Mouse (Mus musculus): Measurements from ENCODE around the gene Gsto1. TPM values are rescaled to one million over a fixed set of nuclear protein-coding genes. Genes with fewer than 3 reads are reported as not detected.

Gene Gsto1
- polyA plus RNA-seq, 2 experiments, result 57.2 to 98.9 TPM

DNA sequence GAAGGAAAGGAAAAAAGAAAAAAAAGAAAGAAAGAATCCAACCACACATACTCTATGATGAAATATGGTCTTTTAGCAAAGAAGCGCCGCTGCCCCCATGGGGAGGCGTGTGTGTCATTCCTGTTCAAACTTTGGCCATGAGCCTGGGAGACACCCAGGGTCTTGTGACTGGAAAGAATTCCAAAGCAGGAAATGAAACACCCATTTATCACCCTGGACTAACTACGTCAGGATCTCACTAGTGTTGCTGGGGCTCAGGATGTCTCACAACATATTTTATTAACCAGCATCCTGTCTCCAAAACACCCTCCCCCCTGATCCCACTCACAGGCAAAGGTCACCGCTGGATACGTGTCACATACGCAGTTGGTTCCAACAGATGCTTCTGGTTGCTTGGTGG is 31.8 kb downstream of the Gsto1 start:
- DNase-seq (ENCODE audit: low read depth in 3 of 3, low spot score in 3 of 3) (no peak), ATAC-seq (ENCODE audit: insufficient read depth) (no peak)
- Histone ChIP-seq H3K36me3 (replicated peaks; ENCODE audit: control insufficient read depth, insufficient read depth, low read depth) (no peaks in the 10 kb centered on the region), H3K4me1 (replicated peaks; ENCODE audit: control insufficient read depth in 2 of 2, insufficient read depth in 2 of 2, low read length in 1 of 2) (peaks cover 0 to 4% of the 10 kb centered on the region in 2 experiments; a peak in 1 of 4 replicates), H3K4me2 (ENCODE audit: low read depth) (no peak overlapping the region), H3K9me3 (ENCODE audit: control insufficient read depth, low read length) (no peaks in the 10 kb centered on the region), H3K9ac (replicated peaks) (no peak overlapping the region), H3K27ac (no peak overlapping the region), H3K4me3 (ENCODE audit: insufficient read depth in 1 of 2, low read depth in 2 of 2, low read length in 2 of 2) (no peak overlapping the region), H3K27me3 (ENCODE audit: control insufficient read depth, insufficient read depth, low read length) (no peaks in the 10 kb centered on the region)
- TF ChIP-seq CTCF (IDR thresholded peaks at IDR 0.05; ENCODE audit: low read depth) (no peak), EP300 (IDR thresholded peaks at IDR 0.05; ENCODE audit: low read depth) (no peak)
- 58% methylated on average over 7 of the region's 7 CpGs for WGBS (ENCODE audit: insufficient replicate concordance)

DNA sequence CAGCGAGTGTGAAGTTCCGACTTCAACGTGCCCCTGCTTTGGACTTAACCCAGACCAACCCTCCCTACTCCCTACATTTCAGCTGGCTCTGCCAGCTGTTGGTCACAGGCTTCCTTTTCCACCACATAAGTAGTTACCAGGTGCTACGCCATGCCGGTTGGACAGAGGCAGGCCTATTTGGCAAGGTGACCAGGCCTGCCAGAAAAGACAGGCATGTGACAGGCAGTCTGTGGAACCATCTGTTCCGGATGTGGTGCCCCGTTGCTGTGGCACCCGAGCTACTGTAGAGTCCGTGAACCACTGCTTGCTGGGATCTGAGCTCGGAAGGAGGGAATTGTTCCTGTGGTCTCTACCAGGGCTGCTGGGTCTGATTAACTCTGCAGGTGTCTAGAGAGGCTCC is 32.6 kb downstream of the Gsto1 start:
- WGBS (ENCODE audit: insufficient replicate concordance), result 77% methylated on average over 10 of the region's 10 CpGs
- H3K4me2 ChIP-seq (ENCODE audit: low read depth), result no peak overlapping the region
- H3K36me3 ChIP-seq (replicated peaks; ENCODE audit: control insufficient read depth, insufficient read depth, low read depth), result no peaks in the 10 kb centered on the region
- H3K4me3 ChIP-seq (ENCODE audit: insufficient read depth in 1 of 2, low read depth in 2 of 2, low read length in 2 of 2), result no peak overlapping the region
- H3K27ac ChIP-seq, result no peak overlapping the region
- no peaks in the 10 kb centered on the region for H3K27me3 ChIP-seq (ENCODE audit: control insufficient read depth, insufficient read depth, low read length)
- H3K9me3 ChIP-seq (ENCODE audit: control insufficient read depth, low read length), result no peaks in the 10 kb centered on the region
- ATAC-seq (ENCODE audit: insufficient read depth), result no peak
- H3K4me1 ChIP-seq (replicated peaks; ENCODE audit: control insufficient read depth in 2 of 2, insufficient read depth in 2 of 2, low read length in 1 of 2), result peaks cover 0 to 4% of the 10 kb centered on the region in 2 experiments; a peak in 1 of 4 replicates
- TF ChIP-seq EP300 (IDR thresholded peaks at IDR 0.05; ENCODE audit: low read depth), result no peak
- no peak for TF ChIP-seq CTCF (IDR thresholded peaks at IDR 0.05; ENCODE audit: low read depth)
- no peak for DNase-seq (ENCODE audit: low read depth in 3 of 3, low spot score in 3 of 3)
- H3K9ac ChIP-seq (replicated peaks), result no peak overlapping the region

DNA sequence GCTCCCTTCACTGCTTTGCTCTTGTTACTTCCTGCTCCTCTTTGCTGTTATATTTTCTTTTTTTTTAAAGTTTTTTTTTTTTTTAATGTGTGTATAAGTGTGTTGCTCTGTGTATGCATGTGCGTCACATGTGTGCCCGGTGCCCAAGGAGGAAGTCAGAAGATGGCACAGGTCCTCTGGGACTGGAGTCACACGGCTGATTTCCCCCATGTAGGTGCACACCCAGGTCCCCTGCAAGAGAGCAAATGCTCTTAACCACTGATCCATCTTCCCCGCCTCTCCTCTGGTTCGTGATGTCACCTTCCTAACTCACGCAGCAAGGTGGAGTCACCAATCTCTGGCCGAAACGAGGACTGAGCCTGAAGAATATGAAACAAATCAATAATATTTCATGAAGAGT is 33.3 kb downstream of the Gsto1 start:
- H3K4me3 ChIP-seq (ENCODE audit: insufficient read depth in 1 of 2, low read depth in 2 of 2, low read length in 2 of 2), result no peak overlapping the region
- no peaks in the 10 kb centered on the region for H3K9me3 ChIP-seq (ENCODE audit: control insufficient read depth, low read length)
- H3K4me1 ChIP-seq (replicated peaks; ENCODE audit: control insufficient read depth in 2 of 2, insufficient read depth in 2 of 2, low read length in 1 of 2), result peaks cover 0 to 4% of the 10 kb centered on the region in 2 experiments; a peak in 1 of 4 replicates
- no peak overlapping the region for H3K27ac ChIP-seq
- no peaks in the 10 kb centered on the region for H3K27me3 ChIP-seq (ENCODE audit: control insufficient read depth, insufficient read depth, low read length)
- no peak overlapping the region for H3K9ac ChIP-seq (replicated peaks)
- WGBS (ENCODE audit: insufficient replicate concordance), result 73% methylated on average over 8 of the region's 8 CpGs
- no peak overlapping the region for H3K4me2 ChIP-seq (ENCODE audit: low read depth)
- ATAC-seq (ENCODE audit: insufficient read depth) (no peak), DNase-seq (ENCODE audit: low read depth in 3 of 3, low spot score in 3 of 3) (no peak)
- no peaks in the 10 kb centered on the region for H3K36me3 ChIP-seq (replicated peaks; ENCODE audit: control insufficient read depth, insufficient read depth, low read depth)
- TF ChIP-seq EP300 (IDR thresholded peaks at IDR 0.05; ENCODE audit: low read depth) (no peak), CTCF (IDR thresholded peaks at IDR 0.05; ENCODE audit: low read depth) (no peak)

DNA sequence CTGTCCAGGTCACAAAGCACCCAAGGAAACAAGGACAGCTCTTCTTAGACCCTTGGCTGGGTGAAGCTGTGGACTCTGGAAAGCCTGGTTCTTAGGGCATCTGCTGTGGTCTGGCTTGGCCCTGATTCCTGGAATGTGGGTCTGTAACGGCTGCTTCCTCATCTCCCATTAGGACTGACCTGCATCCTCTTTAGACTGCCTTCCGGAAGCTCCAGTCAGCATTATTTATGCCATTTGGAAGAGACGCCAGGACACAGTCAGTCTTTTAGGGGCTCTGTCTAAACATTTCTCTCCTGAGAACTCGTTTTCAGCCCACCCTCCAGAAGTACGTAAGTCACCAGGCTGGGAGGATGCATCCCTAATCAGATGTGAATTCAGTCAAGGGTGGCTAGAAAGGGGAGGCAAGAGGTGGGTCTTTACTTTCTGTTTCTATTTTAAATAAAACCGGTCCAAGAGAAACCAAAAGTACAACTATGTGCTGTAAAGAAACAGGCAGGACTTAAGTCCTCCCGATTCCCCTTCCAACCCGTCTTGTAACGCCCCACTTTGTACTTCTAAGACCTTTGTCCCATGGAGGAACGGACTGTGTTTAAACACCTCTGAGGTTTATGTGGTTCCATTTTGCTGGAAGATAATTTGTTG is 35.8 kb downstream of the Gsto1 start:
- peaks cover 0 to 4% of the 10 kb centered on the region in 2 experiments; a peak in 1 of 4 replicates for H3K4me1 ChIP-seq (replicated peaks; ENCODE audit: control insufficient read depth in 2 of 2, insufficient read depth in 2 of 2, low read length in 1 of 2)
- TF ChIP-seq EP300 (IDR thresholded peaks at IDR 0.05; ENCODE audit: low read depth) (no peak), CTCF (IDR thresholded peaks at IDR 0.05; ENCODE audit: low read depth) (no peak)
- no peaks in the 10 kb centered on the region for H3K27me3 ChIP-seq (ENCODE audit: control insufficient read depth, insufficient read depth, low read length)
- no peaks in the 10 kb centered on the region for H3K9me3 ChIP-seq (ENCODE audit: control insufficient read depth, low read length)
- WGBS (ENCODE audit: insufficient replicate concordance), result 33% methylated on average over 10 of the region's 10 CpGs
- no peak overlapping the region for H3K4me3 ChIP-seq (ENCODE audit: insufficient read depth in 1 of 2, low read depth in 2 of 2, low read length in 2 of 2)
- ATAC-seq (ENCODE audit: insufficient read depth) (no peak), DNase-seq (ENCODE audit: low read depth in 3 of 3, low spot score in 3 of 3) (no peak)
- no peaks in the 10 kb centered on the region for H3K36me3 ChIP-seq (replicated peaks; ENCODE audit: control insufficient read depth, insufficient read depth, low read depth)
- H3K4me2 ChIP-seq (ENCODE audit: low read depth), result no peak overlapping the region; the same call in 1 of the 2 replicates
- H3K27ac ChIP-seq, result no peak overlapping the region
- no peak overlapping the region for H3K9ac ChIP-seq (replicated peaks)

DNA sequence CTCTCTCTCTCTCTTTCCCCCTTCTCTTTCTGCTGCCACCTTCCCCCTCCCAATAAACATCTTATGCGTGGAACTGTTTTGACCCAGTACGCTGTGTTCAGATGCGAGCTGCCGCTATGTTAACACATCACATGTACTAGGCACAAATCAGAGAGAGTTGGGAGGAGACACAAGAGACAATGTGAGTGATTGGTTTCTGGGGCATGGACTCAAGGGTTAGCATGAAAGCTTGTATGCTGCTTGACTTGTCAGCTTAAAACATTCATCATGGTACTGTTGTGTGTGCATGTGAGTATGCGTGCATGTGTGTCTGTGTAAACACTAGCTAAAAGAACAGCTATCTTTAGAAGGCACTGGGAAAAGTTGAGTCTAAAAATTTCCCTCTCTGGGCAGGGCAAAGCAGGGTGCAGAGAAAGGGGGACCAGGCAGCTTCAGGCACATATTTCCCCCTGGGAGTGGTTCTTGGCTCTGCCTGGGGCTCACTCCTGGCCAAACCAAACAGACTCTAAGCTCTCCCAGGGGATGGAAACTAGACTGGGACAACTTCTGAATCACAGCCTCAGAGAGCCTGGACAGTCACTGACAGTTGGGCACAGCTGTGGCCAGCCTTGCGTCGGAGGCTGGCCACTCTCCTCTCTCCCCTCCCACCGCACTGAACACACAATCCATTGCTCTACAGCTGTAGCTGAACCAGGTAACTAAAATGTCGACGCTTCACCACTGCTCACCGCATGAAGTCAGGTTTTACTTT is 37.0 kb downstream of the Gsto1 start:
- Histone ChIP-seq H3K4me3 (ENCODE audit: insufficient read depth in 1 of 2, low read depth in 2 of 2, low read length in 2 of 2) (no peak overlapping the region), H3K4me1 (replicated peaks; ENCODE audit: control insufficient read depth in 2 of 2, insufficient read depth in 2 of 2, low read length in 1 of 2) (peaks cover 0 to 4% of the 10 kb centered on the region in 2 experiments; a peak in 1 of 4 replicates), H3K9me3 (ENCODE audit: control insufficient read depth, low read length) (no peaks in the 10 kb centered on the region), H3K27me3 (ENCODE audit: control insufficient read depth, insufficient read depth, low read length) (no peaks in the 10 kb centered on the region), H3K4me2 (ENCODE audit: low read depth) (no peak overlapping the region), H3K36me3 (replicated peaks; ENCODE audit: control insufficient read depth, insufficient read depth, low read depth) (no peaks in the 10 kb centered on the region; the same call in 1 of the 2 replicates), H3K9ac (replicated peaks) (no peak overlapping the region), H3K27ac (no peak overlapping the region)
- no peak for TF ChIP-seq CTCF (IDR thresholded peaks at IDR 0.05; ENCODE audit: low read depth)
- TF ChIP-seq EP300 (IDR thresholded peaks at IDR 0.05; ENCODE audit: low read depth), result no peak
- WGBS (ENCODE audit: insufficient replicate concordance), result 75% methylated on average over 11 of the region's 11 CpGs
- no peak for DNase-seq (ENCODE audit: low read depth in 3 of 3, low spot score in 3 of 3)
- no peak for ATAC-seq (ENCODE audit: insufficient read depth)
